Mouse (Mus musculus) CD8-positive naive resting alpha-beta T cell, adult 2 months (primary cell): ENCODE results near the gene Maml3.

ENCODE experiments used
- DNase-seq, 2 experiments: peaks; one replicate each; pipeline ENCODE4 v3.0.0; 2022; ENCODE audit warnings: low read depth in 2 of 2, low spot score in 2 of 2

Maml3 gene

GRCm38 (mm10) chr3:52006721-52007330 lies 98.0 kb downstream of the Maml3 start:
- DNase-seq, result no peak

- DNase-seq, result no peak
Observed at GRCm38 (mm10) chr3:52003663-52004062, 101.2 kb downstream of the Maml3 start.

- no peak for DNase-seq
Observed at GRCm38 (mm10) chr3:52001518-52001895, 103.4 kb downstream of the Maml3 start.

GRCm38 (mm10) chr3:52000871-52001517 lies 103.9 kb downstream of the Maml3 start:
- no peak for DNase-seq

GRCm38 (mm10) chr3:51999671-52000437 lies 105.0 kb downstream of the Maml3 start:
- DNase-seq, result peak; percentile 61 to 76

GRCm38 (mm10) chr3:51998511-51999399 lies 106.1 kb downstream of the Maml3 start:
- no peak for DNase-seq

GRCm38 (mm10) chr3:51997616-51998015 lies 107.3 kb downstream of the Maml3 start:
- no peak for DNase-seq

GRCm38 (mm10) chr3:51986507-51986906 lies 118.4 kb downstream of the Maml3 start:
- no peak for DNase-seq

- no peak for DNase-seq
Observed at GRCm38 (mm10) chr3:51981496-51981895, 123.4 kb downstream of the Maml3 start.

GRCm38 (mm10) chr3:51977654-51978352 lies 127.1 kb downstream of the Maml3 start:
- DNase-seq, result no peak

GRCm38 (mm10) chr3:51974601-51975000 lies 130.3 kb downstream of the Maml3 start:
- DNase-seq, result no peak

- DNase-seq, result no peak
Observed at GRCm38 (mm10) chr3:51974153-51974552, 130.7 kb downstream of the Maml3 start.

- no peak for DNase-seq
Observed at GRCm38 (mm10) chr3:51972576-51972975, 132.3 kb downstream of the Maml3 start.

- no peak for DNase-seq
Observed at GRCm38 (mm10) chr3:51970489-51970888, 134.4 kb downstream of the Maml3 start.

- no peak for DNase-seq
Observed at GRCm38 (mm10) chr3:51969451-51969850, 135.4 kb downstream of the Maml3 start.

GRCm38 (mm10) chr3:51965841-51966240 lies 139.0 kb downstream of the Maml3 start:
- no peak for DNase-seq

- DNase-seq, result no peak
Observed at GRCm38 (mm10) chr3:51965436-51965835, 139.4 kb downstream of the Maml3 start.

GRCm38 (mm10) chr3:51965008-51965407 lies 139.9 kb downstream of the Maml3 start:
- DNase-seq, result no peak

GRCm38 (mm10) chr3:51963891-51964593 lies 140.8 kb downstream of the Maml3 start:
- DNase-seq, result no peak
